Mouse (Mus musculus): ENCODE results near the gene Nup188.

DNA sequence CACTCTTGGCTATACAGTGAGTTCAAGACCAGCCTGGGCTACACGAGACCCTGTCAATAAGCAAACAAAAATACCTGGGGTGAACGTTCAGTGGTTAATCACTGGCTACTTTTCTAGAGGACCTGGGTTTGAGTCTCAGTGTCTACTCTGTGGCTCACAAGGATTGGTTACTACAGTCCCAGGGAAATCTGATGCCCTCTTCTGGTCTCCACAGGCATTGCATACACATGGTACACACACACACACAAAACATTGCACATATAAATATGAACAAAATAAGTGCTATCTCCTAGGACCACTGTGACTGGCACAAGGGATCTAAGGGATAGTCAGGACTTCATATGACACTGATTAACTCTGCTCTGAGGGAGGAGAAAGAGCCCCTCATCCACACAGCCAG is 102.8 kb downstream of the Nup188 start:
- no peak for TF ChIP-seq CTCF (IDR thresholded peaks at IDR 0.05; ENCODE audit: borderline replicate concordance, insufficient read depth, low read length)
- no peak for TF ChIP-seq POLR2A (IDR thresholded peaks at IDR 0.05; ENCODE audit: low read depth, low read length)

All from embryonic fibroblast, embryonic 13.5 days (primary cell).